ENCODE assay signal across 15 mouse cellular contexts in the genomic region with DNA sequence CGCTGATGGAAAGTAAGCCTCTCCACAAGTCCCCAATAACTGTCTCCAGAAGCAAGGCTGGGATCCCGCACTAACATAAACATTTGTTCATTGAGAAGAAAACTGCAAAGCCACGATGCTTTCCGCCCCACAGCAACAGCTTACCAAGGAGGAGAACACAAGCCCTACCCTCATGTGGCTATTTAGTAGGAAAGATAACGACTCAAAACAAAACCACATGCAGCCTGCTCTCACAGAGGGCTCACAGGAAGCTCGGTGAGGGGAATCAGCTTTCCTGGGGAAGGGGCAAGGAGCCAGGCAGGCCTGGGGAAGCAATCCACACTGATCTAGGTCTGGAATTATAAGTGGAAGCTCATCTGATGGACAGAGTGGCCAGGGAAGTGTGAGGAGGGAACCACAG.
DNase-seq lines count a peak whose midpoint lies in the region; ATAC-seq and TF ChIP-seq lines count a peak whose summit lies in the region.
"Had no signal": no experiment of that assay in that cellular context is flagged by ENCODE, and none has a peak within 500 bp of the region (broad histone marks: within the 10 kb centered on the region; RNA-seq: fewer than 3 reads in every experiment).

No protein-coding gene starts in this region.

- peak; percentile 27 for DNase-seq in gastrocnemius, postnatal 10 days
- no peak for DNase-seq in gastrocnemius, postnatal 36 days
- no peak for DNase-seq in liver, postnatal 0 days
- no peak for DNase-seq in CH12.LX (ENCODE audit: extremely low read depth)
- DNase-seq in adrenal gland, postnatal 14 days, result no peak
- DNase-seq in thymus, postnatal 36 days, result no peak
- DNase-seq: adrenal gland, postnatal 25 days; cerebellum, adult 2 months; layer of hippocampus, postnatal 36 days had no signal

- H3K27ac ChIP-seq in liver, embryonic 12.5 days, result no peak overlapping the region
- H3K27ac ChIP-seq in liver, postnatal 0 days (ENCODE audit: low read depth), result no peak overlapping the region
- H3K27ac ChIP-seq in CH12.LX (ENCODE audit: insufficient read depth, low read depth), result no peak overlapping the region
- H3K27ac ChIP-seq in embryonic facial prominence, embryonic 12.5 days, result peak overlapping the region; percentile 36; the same call in 1 of the 2 replicates
- H3K27ac ChIP-seq: kidney, postnatal 0 days had no signal

- no peak for TF ChIP-seq CTCF in liver, postnatal 0 days (IDR thresholded peaks at IDR 0.05; ENCODE audit: low read depth)
- no peak for TF ChIP-seq CTCF in CH12.LX (conservative IDR thresholded peaks at IDR 0.05 in 1 of 2, IDR thresholded peaks at IDR 0.05 in 1 of 2; ENCODE audit: low read depth in 2 of 2, low read length in 2 of 2)

- H3K4me1 ChIP-seq in liver, embryonic 12.5 days, result peaks cover 7% of the 10 kb centered on the region
- peaks cover 3% of the 10 kb centered on the region; the same call in 1 of the 2 replicates for H3K4me1 ChIP-seq in liver, postnatal 0 days (ENCODE audit: insufficient read depth)
- H3K4me1 ChIP-seq in CH12.LX (ENCODE audit: control insufficient read depth in 1 of 2, insufficient read depth in 2 of 2), result peaks cover 16 to 61% of the 10 kb centered on the region in 2 experiments
- H3K4me1 ChIP-seq in embryonic facial prominence, embryonic 12.5 days, result peaks cover 13% of the 10 kb centered on the region

- no peaks in the 10 kb centered on the region for H3K36me3 ChIP-seq in liver, embryonic 12.5 days
- H3K36me3 ChIP-seq in liver, postnatal 0 days (replicated peaks; ENCODE audit: insufficient read depth, low read length), result no peaks in the 10 kb centered on the region
- peaks cover 37 to 93% of the 10 kb centered on the region in 2 experiments for H3K36me3 ChIP-seq in CH12.LX (replicated peaks in 1 of 2; ENCODE audit: control insufficient read depth in 1 of 2, insufficient read depth in 1 of 2, low read length in 1 of 2)
- H3K36me3 ChIP-seq in embryonic facial prominence, embryonic 12.5 days, result no peaks in the 10 kb centered on the region

- intact Hi-C loops in gastrocnemius, postnatal 36 days (cut with DNase I), result no loop called here

- H3K4me3 ChIP-seq in liver, embryonic 12.5 days, result no peak overlapping the region
- no peak overlapping the region for H3K4me3 ChIP-seq in liver, postnatal 0 days (ENCODE audit: low read depth, low read length)
- no peak overlapping the region for H3K4me3 ChIP-seq in CH12.LX (replicated peaks in 1 of 3; ENCODE audit: low read depth in 2 of 3, low read length in 2 of 3, poor library complexity in 1 of 3)
- no peak overlapping the region for H3K4me3 ChIP-seq in embryonic facial prominence, embryonic 12.5 days

- no peaks in the 10 kb centered on the region for H3K27me3 ChIP-seq in liver, embryonic 12.5 days (replicated peaks)
- no peaks in the 10 kb centered on the region for H3K27me3 ChIP-seq in liver, postnatal 0 days (ENCODE audit: insufficient read depth, low read length)
- H3K27me3 ChIP-seq in CH12.LX (replicated peaks), result no peaks in the 10 kb centered on the region
- no peaks in the 10 kb centered on the region for H3K27me3 ChIP-seq in embryonic facial prominence, embryonic 12.5 days

- TF ChIP-seq POLR2A in CH12.LX (IDR thresholded peaks at IDR 0.05; ENCODE audit: low read depth, low read length), result no peak

- no peak overlapping the region for H3K4me2 ChIP-seq in liver, embryonic 12.5 days
- H3K4me2 ChIP-seq in liver, postnatal 0 days (ENCODE audit: low read depth, low read length), result no peak overlapping the region
- no peak overlapping the region for H3K4me2 ChIP-seq in CH12.LX (ENCODE audit: insufficient read depth, low read depth, poor library complexity, severe bottlenecking)
- H3K4me2 ChIP-seq in embryonic facial prominence, embryonic 12.5 days (replicated peaks), result no peak overlapping the region; the same call in 1 of the 2 replicates

- in situ Hi-C loops in CH12.LX (cut with MboI; ENCODE audit: low pct_ligation_motif_present, low pct_unique_long_range_greater_than_20kb, low sequenced_read_pairs), result no loop called here

- TF ChIP-seq RAD21 in CH12.LX (IDR thresholded peaks at IDR 0.05; ENCODE audit: low read depth, low read length), result no peak

- no peak for ATAC-seq in liver, embryonic 12.5 days
- no peak for ATAC-seq in liver, postnatal 0 days
- ATAC-seq in embryonic facial prominence, embryonic 12.5 days (ENCODE audit: insufficient number of reproducible peaks, insufficient read depth, low FRiP score, low TSS enrichment), result no peak
- ATAC-seq: hindbrain, embryonic 16.5 days; intestine, postnatal 0 days; lung, postnatal 0 days had no signal

- WGBS in liver, embryonic 12.5 days (ENCODE audit: insufficient replicate concordance), result 24% methylated on average over 6 of the region's 6 CpGs
- 39% methylated on average over 6 of the region's 6 CpGs for WGBS in liver, postnatal 0 days (ENCODE audit: insufficient replicate concordance)
- WGBS in embryonic facial prominence, embryonic 12.5 days, result 9% methylated on average over 6 of the region's 6 CpGs

- H3K9me3 ChIP-seq in liver, embryonic 12.5 days (replicated peaks), result no peaks in the 10 kb centered on the region
- H3K9me3 ChIP-seq in liver, postnatal 0 days (ENCODE audit: low read length), result no peaks in the 10 kb centered on the region
- H3K9me3 ChIP-seq in CH12.LX (replicated peaks; ENCODE audit: low read length), result no peaks in the 10 kb centered on the region
- H3K9me3 ChIP-seq in embryonic facial prominence, embryonic 12.5 days, result no peaks in the 10 kb centered on the region

- peaks cover 3% of the 10 kb centered on the region; the same call in 1 of the 2 replicates for H3K79me2 ChIP-seq in CH12.LX (replicated peaks; ENCODE audit: control insufficient read depth, extremely low read depth, insufficient read depth, poor library complexity, severe bottlenecking)

- dilution Hi-C loops in CH12.LX (cut with MboI; ENCODE audit: extremely low pct_ligation_motif_present, extremely low pct_unique_long_range_greater_than_20kb, low sequenced_read_pairs), result no loop called here

- TF ChIP-seq EP300 in liver, postnatal 0 days (IDR thresholded peaks at IDR 0.05; ENCODE audit: low read depth), result no peak
- TF ChIP-seq EP300 in CH12.LX (IDR thresholded peaks at IDR 0.05; ENCODE audit: low read length), result no peak

- peak overlapping the region; percentile 6; the same call in 1 of the 2 replicates for H3K9ac ChIP-seq in liver, embryonic 12.5 days
- H3K9ac ChIP-seq in liver, postnatal 0 days (replicated peaks), result no peak overlapping the region
- no peak overlapping the region for H3K9ac ChIP-seq in CH12.LX (ENCODE audit: insufficient read depth, low read depth)
- no peak overlapping the region for H3K9ac ChIP-seq in embryonic facial prominence, embryonic 12.5 days

TF ChIP-seq in CH12.LX, 34 proteins besides CTCF, POLR2A, EP300 and RAD21:
- TF ChIP-seq IRF4 (IDR thresholded peaks at IDR 0.05; ENCODE audit: low read depth, low read length) (peak; percentile 23; the same call in 1 of the 2 replicates), SIN3A (IDR thresholded peaks at IDR 0.05; ENCODE audit: low read length) (no peak)
TF ChIP-seq in CH12.LX: peak in this region for 1.
